Mouse (Mus musculus) embryonic fibroblast, embryonic 13.5 days (primary cell): Measurements from ENCODE around the gene Nr2f6. TPM values are rescaled to one million over a fixed set of nuclear protein-coding genes. Genes with fewer than 3 reads are reported as not detected.

ENCODE experiments used
- H3K27ac ChIP-seq: 2 replicates; pipeline ENCODE4 v1.5.1; 2012; ENCODE audit warnings: low read length, control low read depth, inconsistent platforms; ENCODE audit not compliant: insufficient read depth
- H3K4me1 ChIP-seq: 2 replicates; pipeline ENCODE4 v1.6.1; 2011; ENCODE audit warnings: low read length; ENCODE audit not compliant: control insufficient read depth, insufficient read depth
- H3K4me3 ChIP-seq: 2 replicates; pipeline ENCODE4 v1.5.1; 2011; ENCODE audit warnings: mild to moderate bottlenecking, control low read depth, low read length; ENCODE audit not compliant: insufficient read depth
- CTCF ChIP-seq: IDR thresholded peaks from 2 replicates; pipeline ENCODE4 v1.5.1; 2011; ENCODE audit warnings: mild to moderate bottlenecking, control low read depth, low read length, moderate library complexity, borderline replicate concordance; ENCODE audit not compliant: insufficient read depth
- POLR2A ChIP-seq: IDR thresholded peaks from 2 replicates; pipeline ENCODE4 v1.6.1; 2011; ENCODE audit warnings: low read depth, mild to moderate bottlenecking, control low read depth, low read length, moderate library complexity
- polyA plus RNA-seq: library from polyadenylated mRNA; stranded (reverse); fragments of >200 nt; gene quantifications from 2 replicates; pipeline ENCODE4 v1.2.4, GENCODE M21; 2011; ENCODE audit warnings: low read depth; ENCODE audit not compliant: missing spikeins, insufficient read length

Nr2f6 gene
- polyA plus RNA-seq, 1 experiment = 40.8 TPM

- TF ChIP-seq CTCF (no peak), POLR2A (no peak)
- H3K4me3 ChIP-seq = no peak overlapping the region
- no peak overlapping the region for H3K27ac ChIP-seq
- H3K4me1 ChIP-seq = peaks cover 4% of the 10 kb centered on the region; the same call in 1 of the 2 replicates
Measured at GRCm38 (mm10) chr8:71392871-71393270, 11.1 kb upstream of the Nr2f6 start.

DNA sequence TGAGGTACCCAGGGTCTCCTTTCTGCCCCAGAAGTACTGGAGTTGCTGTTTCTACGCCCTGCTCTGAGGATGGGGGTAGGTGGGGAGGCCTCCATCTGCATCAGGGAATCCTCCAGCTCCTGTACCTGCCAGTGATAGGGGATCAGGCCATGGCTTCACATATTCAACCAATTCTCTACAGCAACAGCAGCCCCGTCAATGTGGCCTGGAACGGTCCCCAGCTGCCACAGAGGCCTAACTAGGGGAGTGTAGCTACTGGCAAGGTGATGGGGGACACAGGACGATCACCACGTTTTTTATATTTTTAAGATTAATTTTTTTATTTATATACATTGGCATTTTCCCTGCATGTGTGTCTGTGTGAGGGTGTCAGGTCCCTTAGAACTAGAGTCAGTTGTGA lies 10.6 kb upstream of the Nr2f6 start:
- Histone ChIP-seq H3K27ac (no peak overlapping the region), H3K4me3 (no peak overlapping the region), H3K4me1 (peaks cover under 1% of the 10 kb centered on the region; the same call in 1 of the 2 replicates)
- TF ChIP-seq POLR2A (no peak), CTCF (no peak)

DNA sequence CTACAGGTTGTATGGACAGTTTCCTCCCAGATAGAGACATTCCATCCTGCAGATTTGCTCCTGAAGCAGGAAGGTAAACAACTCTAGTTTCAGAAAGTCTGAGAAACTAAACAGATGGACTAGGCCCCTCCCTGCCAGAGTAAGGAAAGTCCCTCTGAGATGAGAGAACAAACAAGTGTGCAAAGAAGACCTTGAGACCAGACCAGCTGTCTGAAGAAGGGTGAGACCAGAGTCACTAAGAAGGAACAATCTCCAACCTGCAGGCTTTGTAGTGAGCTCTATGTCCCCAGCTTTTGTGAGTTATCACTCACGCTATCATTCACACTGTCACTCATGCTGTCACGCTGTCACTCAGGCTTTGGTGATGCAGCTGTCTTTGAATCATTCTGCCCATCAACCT lies 9.9 kb upstream of the Nr2f6 start:
- no peak for TF ChIP-seq CTCF
- TF ChIP-seq POLR2A = no peak
- Histone ChIP-seq H3K4me1 (no peaks in the 10 kb centered on the region), H3K4me3 (no peak overlapping the region), H3K27ac (no peak overlapping the region)

DNA sequence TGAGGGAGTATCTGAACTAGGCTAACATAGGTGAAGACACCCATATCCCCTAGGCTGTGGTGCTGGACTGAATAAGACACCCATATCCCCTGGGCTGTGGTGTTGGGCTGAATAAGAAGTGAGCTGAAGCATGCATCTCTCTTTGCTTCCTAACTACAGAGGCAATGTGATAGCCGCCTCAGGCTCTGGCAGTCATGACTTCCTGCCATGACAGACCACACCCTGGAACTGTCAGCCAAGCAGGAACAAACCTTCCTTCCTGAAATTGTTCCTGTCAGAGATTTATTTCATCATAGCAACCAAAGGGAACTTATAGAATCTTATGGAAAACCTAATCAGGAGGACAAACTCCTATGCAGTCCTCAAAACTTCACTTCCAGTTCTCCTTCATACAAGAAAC lies 6.5 kb upstream of the Nr2f6 start:
- no peaks in the 10 kb centered on the region for H3K4me1 ChIP-seq
- TF ChIP-seq CTCF = no peak
- no peak for TF ChIP-seq POLR2A
- H3K4me3 ChIP-seq = no peak overlapping the region
- no peak overlapping the region for H3K27ac ChIP-seq

DNA sequence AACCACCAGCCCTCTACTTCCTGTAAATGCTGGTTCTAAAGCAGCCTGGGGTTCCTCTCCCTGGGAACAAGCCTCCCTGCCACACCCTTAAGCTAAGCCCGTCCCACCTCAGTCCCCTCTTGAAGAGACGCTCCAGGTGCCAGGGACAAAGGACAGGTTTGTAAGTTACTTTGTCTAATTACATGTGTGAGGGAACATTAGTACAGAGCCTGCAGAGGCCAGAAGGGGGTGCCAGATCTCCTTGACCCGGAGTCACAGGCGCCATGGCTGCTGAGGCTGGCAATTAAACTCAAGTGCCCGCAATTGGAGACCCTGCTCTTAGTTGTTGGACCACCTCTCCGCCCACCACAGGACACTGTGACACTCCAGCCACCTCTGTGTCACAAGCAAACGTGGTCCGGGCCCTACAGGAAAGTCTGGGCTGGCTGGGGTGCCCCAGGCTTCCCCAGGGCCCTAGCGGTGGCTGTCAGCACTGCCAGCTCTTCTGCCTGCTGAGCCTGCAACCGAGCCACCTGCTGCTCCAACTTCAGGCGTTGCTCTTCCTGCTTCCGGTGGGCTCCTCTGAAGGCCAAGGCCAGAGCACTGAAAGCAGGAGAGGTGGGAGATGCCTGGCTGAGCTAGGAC lies 3.6 kb upstream of the Nr2f6 start:
- H3K4me3 ChIP-seq = no peak overlapping the region
- TF ChIP-seq POLR2A = no peak
- TF ChIP-seq CTCF = no peak
- peaks cover 5% of the 10 kb centered on the region for H3K4me1 ChIP-seq
- H3K27ac ChIP-seq = no peak overlapping the region

DNA sequence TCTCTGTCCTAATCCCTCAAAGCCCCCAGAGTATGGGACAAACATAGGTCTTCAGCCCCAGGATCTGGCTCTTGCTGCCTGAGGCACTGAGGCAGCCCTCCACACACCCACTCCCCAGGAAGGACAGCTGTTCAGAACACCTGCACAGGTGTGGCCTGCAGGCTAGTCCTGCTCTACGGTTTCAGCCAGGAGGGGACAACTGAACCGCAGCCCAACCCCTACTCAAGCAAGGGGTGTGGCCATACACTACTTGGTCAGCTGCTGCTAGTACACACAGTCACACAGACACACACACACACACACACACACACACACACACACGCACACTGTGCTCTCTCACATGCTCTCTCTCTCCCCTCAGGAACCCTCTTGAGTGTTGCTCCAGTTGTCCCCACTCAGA lies 2.1 kb upstream of the Nr2f6 start:
- Histone ChIP-seq H3K4me1 (peaks cover 5% of the 10 kb centered on the region), H3K4me3 (no peak overlapping the region), H3K27ac (no peak overlapping the region)
- TF ChIP-seq POLR2A (no peak), CTCF (no peak)

DNA sequence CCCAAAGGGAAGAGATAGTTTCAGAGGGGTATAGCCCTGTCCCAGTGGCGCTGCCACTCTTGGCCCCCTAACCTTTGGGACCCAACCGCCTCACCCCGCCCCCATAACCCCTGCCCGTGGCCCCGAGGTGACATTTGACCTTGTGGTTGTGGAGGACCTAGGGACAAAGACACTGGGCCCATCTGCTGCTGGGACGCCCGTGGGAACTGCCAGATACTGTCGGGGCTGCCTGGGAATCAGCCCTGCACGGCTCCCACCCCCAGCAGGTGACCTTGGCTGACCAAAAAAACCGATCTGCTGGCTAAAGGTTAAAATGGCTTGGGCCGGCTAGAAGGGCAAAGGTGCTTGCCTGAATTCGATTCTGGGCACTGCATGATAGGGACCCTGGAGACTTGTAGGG lies 1.6 kb upstream of the Nr2f6 start:
- H3K4me3 ChIP-seq = no peak overlapping the region
- H3K4me1 ChIP-seq = peaks cover 5% of the 10 kb centered on the region
- TF ChIP-seq CTCF = no peak
- no peak for TF ChIP-seq POLR2A
- no peak overlapping the region for H3K27ac ChIP-seq

- peak overlapping the region; percentile 80 for H3K27ac ChIP-seq
- peaks cover 5% of the 10 kb centered on the region for H3K4me1 ChIP-seq
- TF ChIP-seq CTCF (no peak), POLR2A (no peak)
- peak overlapping the region; percentile 40 for H3K4me3 ChIP-seq
Measured at GRCm38 (mm10) chr8:71381971-71382961, 506 bp upstream of the Nr2f6 start.

DNA sequence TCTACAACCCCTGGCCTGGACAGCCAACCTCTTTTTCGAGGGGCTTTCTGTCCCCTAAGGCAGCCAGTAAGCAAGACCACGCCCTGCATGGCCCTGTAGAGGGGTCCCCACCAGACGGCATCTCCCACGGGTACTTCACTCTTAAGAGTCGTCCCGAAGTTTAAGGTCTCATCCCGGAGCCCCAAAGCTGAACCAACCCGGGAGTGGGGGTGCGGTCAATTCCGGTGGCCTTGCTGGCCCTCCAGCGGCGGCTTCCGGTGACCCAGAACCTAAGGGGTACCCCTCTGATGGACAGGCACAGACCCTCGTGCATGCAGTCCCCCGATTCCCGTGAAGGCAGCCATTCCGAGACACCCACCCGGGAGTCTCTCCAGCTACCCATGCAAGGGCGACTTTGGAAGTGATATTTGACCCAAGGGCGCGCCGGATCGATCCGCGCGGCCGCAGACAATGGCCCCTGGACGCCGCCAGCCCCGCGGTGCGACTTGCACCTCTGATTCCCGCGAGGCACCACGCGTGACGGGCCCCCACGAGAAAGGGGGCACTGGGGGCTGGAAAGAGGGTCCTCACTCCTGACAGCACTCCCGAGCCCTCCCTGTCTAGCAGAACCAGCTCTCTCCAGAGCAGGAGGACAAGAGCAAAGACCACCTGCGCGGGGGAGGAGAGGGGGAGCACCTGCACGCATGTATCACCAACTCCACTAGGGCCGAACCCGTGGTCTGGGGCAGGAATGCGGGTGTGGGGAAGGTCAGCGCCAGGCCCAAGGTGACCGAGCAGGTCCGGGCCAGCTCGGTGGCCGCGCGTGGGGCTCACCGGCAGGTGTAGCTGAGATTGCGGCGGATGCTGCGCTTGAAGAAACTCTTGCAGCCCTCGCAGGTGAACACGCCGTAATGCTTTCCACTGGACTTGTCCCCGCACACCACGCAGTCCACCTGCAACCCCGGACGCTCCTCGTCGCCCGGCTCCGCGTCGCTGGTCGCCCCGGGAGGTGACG lies 1.3 kb downstream of the Nr2f6 start:
- peaks cover 7% of the 10 kb centered on the region for H3K4me1 ChIP-seq
- no peak overlapping the region for H3K27ac ChIP-seq
- peak overlapping the region; percentile 90 for H3K4me3 ChIP-seq
- TF ChIP-seq CTCF (no peak), POLR2A (0 out of 2 replicates have a peak, but pooled peaks have one; percentile 13)
